Mouse (Mus musculus) liver, embryonic 11.5 days (tissue): ENCODE results near the gene Nav2. TPM values are rescaled to one million over a fixed set of nuclear protein-coding genes. Genes with fewer than 3 reads are reported as not detected.

Experiments
- ATAC-seq: fragments of 200-750 bp; cut with Nextera tagmentation; replicated peaks from 2 replicates; pipeline ENCODE4 v1.8.0; 2017; ENCODE audit warnings: moderate number of reproducible peaks, mild to moderate bottlenecking, moderate TSS enrichment, moderate library complexity; ENCODE audit not compliant: low FRiP score
- DNase-seq: peaks from one replicate; pipeline ENCODE4 v3.0.0-alpha.2; 2017; ENCODE audit warnings: low spot score
- H3K27ac ChIP-seq: fragments of 300-500 bp; sonication (generic); 2 replicates; pipeline ENCODE4 v1.5.1; 2014; ENCODE audit warnings: mild to moderate bottlenecking, low read depth, low read length, control low read depth
- H3K27me3 ChIP-seq: fragments of 300-500 bp; sonication (generic); replicated peaks from 2 replicates; pipeline ENCODE4 v1.6.1; 2014; ENCODE audit warnings: low read length, mixed read lengths; ENCODE audit not compliant: control insufficient read depth, insufficient read depth
- H3K36me3 ChIP-seq: fragments of 300-500 bp; sonication (generic); 2 replicates; pipeline ENCODE4 v1.6.1; 2014; ENCODE audit warnings: mild to moderate bottlenecking, low read length, moderate library complexity, mixed read lengths; ENCODE audit not compliant: control insufficient read depth, insufficient read depth
- H3K4me1 ChIP-seq: fragments of 300-500 bp; sonication (generic); replicated peaks from 2 replicates; pipeline ENCODE4 v1.6.1; 2014; ENCODE audit warnings: low read length, mixed read lengths; ENCODE audit not compliant: control insufficient read depth, insufficient read depth
- H3K4me2 ChIP-seq: fragments of 300-500 bp; sonication (generic); 2 replicates; pipeline ENCODE4 v1.6.1; 2014; ENCODE audit warnings: mild to moderate bottlenecking, control low read depth, moderate library complexity
- H3K4me3 ChIP-seq: fragments of 300-500 bp; sonication (generic); 2 replicates; pipeline ENCODE4 v1.5.1; 2014; ENCODE audit warnings: low read depth, low read length, control low read depth
- H3K9ac ChIP-seq: fragments of 300-500 bp; sonication (generic); 2 replicates; pipeline ENCODE4 v1.6.1; 2014; ENCODE audit warnings: low read depth, low read length, control low read depth
- H3K9me3 ChIP-seq: fragments of 300-500 bp; sonication (generic); 2 replicates; pipeline ENCODE4 v1.6.1; 2016; ENCODE audit warnings: low read length, inconsistent platforms, mixed read lengths; ENCODE audit not compliant: control insufficient read depth
- WGBS: fragments of 180-500 bp; shearing (Covaris S2); extraction: QIAGEN DNeasy Blood & Tissue Kit; methylation state at CpG from one replicate; pipeline ENCODE4 v1.1.7; 2014; 5-methylcytosine and 5-hydroxymethylcytosine counted together
- polyA plus RNA-seq: library from polyadenylated mRNA; unstranded; fragments of >200 nt; fragmentation: Nextera tagmentation; extraction: Ambion mirVana; gene quantifications from 2 replicates; pipeline ENCODE4 v1.2.1, GENCODE M21; 2014

The Nav2 gene
- polyA plus RNA-seq, 1 experiment from 2014 or later = 6.2 TPM

DNA sequence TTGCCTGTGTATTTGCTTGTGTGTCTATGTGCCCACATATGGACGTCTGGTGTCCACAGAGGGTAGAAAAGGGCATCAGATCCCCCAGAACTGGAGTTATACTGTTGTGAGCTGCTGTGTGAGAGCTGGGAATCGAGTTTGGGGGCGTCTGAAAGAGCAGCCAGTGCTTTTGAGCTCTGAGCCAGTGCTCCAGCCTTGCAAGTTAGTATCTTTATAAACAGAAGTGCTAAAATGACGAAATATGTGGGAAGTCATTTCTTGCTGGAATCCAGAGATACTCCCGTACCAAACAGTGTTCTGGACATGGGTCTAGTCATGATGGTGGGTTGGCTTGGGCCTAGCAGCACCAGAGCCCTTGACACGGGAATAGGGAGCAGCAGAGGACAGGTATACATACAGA lies 13.8 kb upstream of the Nav2 start:
- ATAC-seq (no peak), DNase-seq (no peak)
- H3K27ac ChIP-seq = no peak overlapping the region
- WGBS = 67% methylated on average over 6 of the region's 6 CpGs
- no peaks in the 10 kb centered on the region for H3K27me3 ChIP-seq
- no peak overlapping the region for H3K4me3 ChIP-seq
- H3K9me3 ChIP-seq = no peaks in the 10 kb centered on the region
- H3K9ac ChIP-seq = no peak overlapping the region
- H3K4me1 ChIP-seq = no peaks in the 10 kb centered on the region
- H3K36me3 ChIP-seq = no peaks in the 10 kb centered on the region
- no peak overlapping the region for H3K4me2 ChIP-seq

DNA sequence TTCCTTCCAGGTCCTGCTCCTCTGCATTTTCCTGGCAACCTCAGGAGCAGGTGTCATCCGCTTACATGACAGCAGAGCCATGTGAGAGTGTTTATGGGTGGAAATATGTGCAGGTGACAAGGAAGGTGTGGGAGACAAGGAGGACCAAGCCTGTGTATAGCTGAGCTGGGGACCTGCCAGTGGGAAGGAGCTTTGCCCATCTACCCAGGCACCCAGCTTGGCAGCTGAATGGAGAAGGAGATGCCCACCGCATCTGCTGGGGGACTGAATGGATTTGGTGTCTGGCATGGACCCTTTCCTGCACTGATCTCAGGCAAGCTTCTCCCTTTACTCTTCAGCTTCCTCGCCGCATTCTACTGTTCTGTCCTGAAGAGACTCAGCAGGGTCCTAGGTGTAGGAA lies 13.0 kb upstream of the Nav2 start:
- no peak overlapping the region for H3K27ac ChIP-seq
- H3K9me3 ChIP-seq = no peaks in the 10 kb centered on the region
- 89% methylated on average over 4 of the region's 4 CpGs for WGBS
- ATAC-seq (no peak), DNase-seq (no peak)
- H3K4me3 ChIP-seq = no peak overlapping the region
- no peak overlapping the region for H3K9ac ChIP-seq
- no peaks in the 10 kb centered on the region for H3K36me3 ChIP-seq
- H3K27me3 ChIP-seq = no peaks in the 10 kb centered on the region
- no peak overlapping the region for H3K4me2 ChIP-seq
- H3K4me1 ChIP-seq = no peaks in the 10 kb centered on the region

- 58% methylated on average over 4 of the region's 4 CpGs for WGBS
- Histone ChIP-seq H3K9me3 (no peaks in the 10 kb centered on the region), H3K4me2 (no peak overlapping the region), H3K9ac (no peak overlapping the region), H3K4me1 (no peaks in the 10 kb centered on the region), H3K4me3 (no peak overlapping the region), H3K27me3 (no peaks in the 10 kb centered on the region), H3K27ac (no peak overlapping the region), H3K36me3 (no peaks in the 10 kb centered on the region)
- ATAC-seq (no peak), DNase-seq (no peak)
Measured at GRCm38 (mm10) chr7:48896051-48896450, 12.5 kb upstream of the Nav2 start.

DNA sequence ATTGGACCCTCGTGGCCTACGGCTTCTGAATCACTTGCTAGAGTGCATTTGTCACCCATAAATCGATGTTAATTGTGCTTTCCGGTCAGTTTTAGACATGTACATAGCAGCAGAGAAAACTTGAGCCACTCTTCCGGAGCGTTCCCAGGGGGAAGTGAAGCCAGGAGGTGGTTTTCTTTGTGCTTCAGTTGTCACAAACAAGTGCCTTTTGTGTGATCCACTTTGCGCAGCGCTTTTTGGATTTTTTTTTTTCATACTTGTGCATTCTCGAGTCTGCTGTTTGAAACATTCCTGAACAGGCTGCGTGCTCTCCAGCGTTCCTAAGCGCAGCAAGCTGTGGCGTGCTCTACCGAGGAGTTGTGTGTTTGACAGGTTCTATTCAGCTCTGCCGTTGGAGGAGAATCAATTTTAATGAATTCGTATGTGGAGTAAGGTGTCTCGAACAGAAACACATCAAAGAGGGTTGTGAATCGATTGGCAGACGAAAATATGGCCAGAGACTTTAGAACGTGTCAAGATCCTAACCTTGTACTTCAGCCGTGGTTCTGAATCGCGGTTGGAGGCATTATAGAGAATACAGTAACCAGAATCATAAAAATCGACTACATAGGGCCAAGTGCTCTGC lies 10.9 kb upstream of the Nav2 start:
- no peak for DNase-seq
- no peaks in the 10 kb centered on the region for H3K4me1 ChIP-seq
- no peak for ATAC-seq
- no peak overlapping the region for H3K9ac ChIP-seq
- H3K27ac ChIP-seq = no peak overlapping the region
- no peaks in the 10 kb centered on the region for H3K9me3 ChIP-seq
- H3K36me3 ChIP-seq = no peaks in the 10 kb centered on the region
- WGBS = 75% methylated on average over 24 of the region's 24 CpGs
- no peak overlapping the region for H3K4me3 ChIP-seq
- no peak overlapping the region for H3K4me2 ChIP-seq
- no peaks in the 10 kb centered on the region for H3K27me3 ChIP-seq

- no peak overlapping the region for H3K9ac ChIP-seq
- H3K4me1 ChIP-seq = no peaks in the 10 kb centered on the region
- H3K36me3 ChIP-seq = no peaks in the 10 kb centered on the region
- H3K4me2 ChIP-seq = no peak overlapping the region
- no peak for DNase-seq
- no peaks in the 10 kb centered on the region for H3K27me3 ChIP-seq
- no peak for ATAC-seq
- H3K9me3 ChIP-seq = no peaks in the 10 kb centered on the region
- 36% methylated on average over 9 of the region's 9 CpGs for WGBS
- no peak overlapping the region for H3K27ac ChIP-seq
- H3K4me3 ChIP-seq = no peak overlapping the region
Measured at GRCm38 (mm10) chr7:48898416-48898815, 10.1 kb upstream of the Nav2 start.

DNA sequence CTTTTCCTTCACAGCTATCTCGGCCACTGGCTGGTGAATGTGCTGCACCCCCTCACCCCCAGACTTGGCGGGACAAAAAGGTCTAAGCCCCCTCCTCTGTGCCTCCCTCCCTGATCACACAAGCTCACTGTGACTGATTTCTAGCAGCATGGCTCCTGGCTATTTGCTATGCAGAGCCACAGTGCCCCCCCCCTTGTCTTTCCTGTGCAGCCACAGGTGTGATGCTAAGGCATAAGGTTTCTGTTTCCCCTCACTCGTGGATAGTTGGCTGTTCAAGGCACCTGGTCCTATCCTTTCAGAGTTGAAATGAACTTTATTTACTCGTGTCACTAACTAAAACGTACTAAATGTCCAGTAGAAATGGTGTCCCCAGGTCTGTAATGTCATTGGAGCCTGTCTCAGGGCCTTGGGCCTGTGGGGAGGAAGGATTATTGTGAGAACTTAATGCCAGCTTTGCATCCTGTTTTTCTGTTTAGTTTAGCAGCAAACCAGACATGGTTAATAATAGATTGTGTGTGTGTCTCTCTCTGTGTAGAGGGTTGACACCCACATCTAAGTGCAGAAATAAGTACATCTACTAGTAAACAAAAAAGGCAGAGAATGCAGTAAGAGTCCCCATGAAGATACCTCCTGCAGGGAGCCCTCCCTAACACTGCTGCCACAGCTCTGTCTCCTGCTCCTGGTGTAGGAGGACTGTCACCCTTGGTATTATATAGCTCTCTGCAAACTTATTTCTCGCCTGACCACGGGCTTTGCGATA lies 7.9 kb upstream of the Nav2 start:
- Histone ChIP-seq H3K4me1 (no peaks in the 10 kb centered on the region), H3K9ac (no peak overlapping the region), H3K27ac (no peak overlapping the region), H3K4me2 (no peak overlapping the region), H3K27me3 (no peaks in the 10 kb centered on the region), H3K4me3 (no peak overlapping the region), H3K36me3 (no peaks in the 10 kb centered on the region), H3K9me3 (no peaks in the 10 kb centered on the region)
- WGBS = 66% methylated on average over 8 of the region's 8 CpGs
- no peak for DNase-seq
- ATAC-seq = no peak

GRCm38 (mm10) chr7:48902454-48902853 lies 6.1 kb upstream of the Nav2 start:
- H3K27me3 ChIP-seq = no peaks in the 10 kb centered on the region
- H3K36me3 ChIP-seq = no peaks in the 10 kb centered on the region
- no peak overlapping the region for H3K4me2 ChIP-seq
- H3K4me1 ChIP-seq = no peaks in the 10 kb centered on the region
- no peak overlapping the region for H3K4me3 ChIP-seq
- no peak for DNase-seq
- no peaks in the 10 kb centered on the region for H3K9me3 ChIP-seq
- no peak overlapping the region for H3K9ac ChIP-seq
- no peak overlapping the region for H3K27ac ChIP-seq
- ATAC-seq = no peak
- WGBS = 34% methylated on average over 2 of the region's 2 CpGs

- Histone ChIP-seq H3K27me3 (no peaks in the 10 kb centered on the region), H3K36me3 (no peaks in the 10 kb centered on the region), H3K4me3 (no peak overlapping the region), H3K27ac (no peak overlapping the region; the same call in 1 of the 2 replicates), H3K9me3 (no peaks in the 10 kb centered on the region), H3K4me2 (no peak overlapping the region), H3K4me1 (peaks cover 6% of the 10 kb centered on the region), H3K9ac (no peak overlapping the region)
- 47% methylated on average over 4 of the region's 4 CpGs for WGBS
- ATAC-seq (no peak), DNase-seq (no peak)
Measured at GRCm38 (mm10) chr7:48909342-48909671, 791 bp downstream of the Nav2 start.

DNA sequence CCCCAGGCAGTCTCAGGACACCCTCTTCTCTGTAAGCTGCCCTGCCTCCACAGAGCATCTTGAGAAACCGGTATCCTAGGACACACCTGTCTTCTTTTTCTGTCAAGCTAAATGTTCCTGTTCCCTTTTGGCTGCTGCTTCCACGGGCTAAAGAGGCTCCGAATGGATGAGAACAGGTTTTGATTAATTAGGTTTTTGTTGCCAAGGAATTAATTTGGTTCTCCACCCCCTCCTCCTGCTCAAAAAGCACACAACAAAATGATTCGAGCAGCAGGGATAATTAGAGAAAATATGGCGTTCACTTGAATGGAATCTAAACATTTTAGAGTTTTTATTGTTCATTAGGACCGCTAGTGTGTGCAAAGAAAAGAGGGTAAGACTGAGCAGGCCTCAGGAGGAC lies 1.8 kb downstream of the Nav2 start:
- peaks cover 6% of the 10 kb centered on the region for H3K4me1 ChIP-seq
- H3K27ac ChIP-seq = no peak overlapping the region
- H3K9ac ChIP-seq = no peak overlapping the region
- no peaks in the 10 kb centered on the region for H3K9me3 ChIP-seq
- no peaks in the 10 kb centered on the region for H3K27me3 ChIP-seq
- H3K4me3 ChIP-seq = no peak overlapping the region
- ATAC-seq (no peak), DNase-seq (no peak)
- no peak overlapping the region for H3K4me2 ChIP-seq
- WGBS = 86% methylated on average over 6 of the region's 6 CpGs
- H3K36me3 ChIP-seq = no peaks in the 10 kb centered on the region
